Mouse (Mus musculus) stomach, embryonic 14.5 days (tissue): ENCODE measurements around the gene Prpf40b. TPM values are rescaled to one million over a fixed set of nuclear protein-coding genes. Genes with fewer than 3 reads are reported as not detected.

Experiments
- ATAC-seq: fragments of 200-750 bp; cut with Nextera tagmentation; 2 replicates; pipeline ENCODE4 v1.8.0; 2017; ENCODE audit warnings: low read depth, moderate TSS enrichment; ENCODE audit not compliant: insufficient number of reproducible peaks, insufficient read depth, low FRiP score
- H3K27ac ChIP-seq: fragments of 300-500 bp; sonication (generic); 2 replicates; pipeline ENCODE4 v1.5.1; 2014; ENCODE audit warnings: mild to moderate bottlenecking, low read length, moderate library complexity, mixed read lengths
- H3K27me3 ChIP-seq: fragments of 300-500 bp; sonication (generic); 2 replicates; pipeline ENCODE4 v1.6.1; 2014; ENCODE audit warnings: low read length, control low read depth, mixed read lengths; ENCODE audit not compliant: control insufficient read depth, insufficient read depth
- H3K36me3 ChIP-seq: fragments of 300-500 bp; sonication (generic); 2 replicates; pipeline ENCODE4 v1.6.1; 2014; ENCODE audit warnings: mild to moderate bottlenecking, control low read depth, low read length, moderate library complexity, mixed read lengths; ENCODE audit not compliant: control insufficient read depth, insufficient read depth
- H3K4me1 ChIP-seq: fragments of 300-500 bp; sonication (generic); 2 replicates; pipeline ENCODE4 v1.6.1; 2014; ENCODE audit warnings: low read length, control low read depth, mixed read lengths; ENCODE audit not compliant: control insufficient read depth, insufficient read depth
- H3K4me2 ChIP-seq: fragments of 300-500 bp; sonication (generic); replicated peaks from 2 replicates; pipeline ENCODE4 v1.6.1; 2014; ENCODE audit warnings: low read depth, low read length, control low read depth
- H3K4me3 ChIP-seq: fragments of 300-500 bp; sonication (generic); 2 replicates; pipeline ENCODE4 v1.5.1; 2014; ENCODE audit warnings: low read depth, low read length, control low read depth
- H3K9ac ChIP-seq: fragments of 300-500 bp; sonication (generic); replicated peaks from 2 replicates; pipeline ENCODE4 v1.6.1; 2014; ENCODE audit warnings: low read depth, mild to moderate bottlenecking, control low read depth, low read length, moderate library complexity, mixed read lengths
- H3K9me3 ChIP-seq: fragments of 300-500 bp; sonication (generic); 2 replicates; pipeline ENCODE4 v1.6.1; 2016; ENCODE audit warnings: low read depth, low read length, control low read depth; ENCODE audit not compliant: control insufficient read depth
- WGBS: fragments of 180-500 bp; shearing (Covaris S2); extraction: QIAGEN DNeasy Blood & Tissue Kit; methylation state at CpG from one replicate; pipeline ENCODE4 v1.1.7; 2014; 5-methylcytosine and 5-hydroxymethylcytosine counted together
- polyA plus RNA-seq: library from polyadenylated mRNA; unstranded; fragments of >200 nt; fragmentation: Nextera tagmentation; extraction: Ambion mirVana; gene quantifications from 2 replicates; pipeline ENCODE4 v1.2.1, GENCODE M21; 2014

The Prpf40b gene
- polyA plus RNA-seq, 1 experiment from 2014 or later = 57.5 TPM

- H3K9me3 ChIP-seq = no peaks in the 10 kb centered on the region
- 70% methylated on average over 8 of the region's 8 CpGs for WGBS
- no peak overlapping the region for H3K4me3 ChIP-seq
- H3K36me3 ChIP-seq = no peaks in the 10 kb centered on the region
- H3K4me2 ChIP-seq = no peak overlapping the region
- no peaks in the 10 kb centered on the region for H3K27me3 ChIP-seq
- H3K4me1 ChIP-seq = no peaks in the 10 kb centered on the region
- H3K9ac ChIP-seq = no peak overlapping the region
- H3K27ac ChIP-seq = no peak overlapping the region
- no peak for ATAC-seq
Observed at GRCm38 (mm10) chr15:99276095-99276494, 18.8 kb upstream of the Prpf40b start.

GRCm38 (mm10) chr15:99278271-99278670, 16.6 kb upstream of the Prpf40b start:
- 85% methylated on average over 7 of the region's 7 CpGs for WGBS
- H3K4me3 ChIP-seq = no peak overlapping the region
- no peaks in the 10 kb centered on the region for H3K4me1 ChIP-seq
- ATAC-seq = no peak
- no peaks in the 10 kb centered on the region for H3K9me3 ChIP-seq
- H3K4me2 ChIP-seq = no peak overlapping the region
- no peak overlapping the region for H3K9ac ChIP-seq
- no peak overlapping the region for H3K27ac ChIP-seq
- H3K27me3 ChIP-seq = no peaks in the 10 kb centered on the region
- no peaks in the 10 kb centered on the region for H3K36me3 ChIP-seq

- 67% methylated on average over 10 of the region's 10 CpGs for WGBS
Observed at GRCm38 (mm10) chr15:99283456-99283855, 11.4 kb upstream of the Prpf40b start.

GRCm38 (mm10) chr15:99284527-99285188, 10.2 kb upstream of the Prpf40b start:
- 25% methylated on average over 14 of the region's 14 CpGs for WGBS
- Histone ChIP-seq H3K27ac (no peak overlapping the region), H3K4me2 (no peak overlapping the region), H3K9me3 (no peaks in the 10 kb centered on the region), H3K9ac (no peak overlapping the region), H3K4me3 (no peak overlapping the region), H3K4me1 (no peaks in the 10 kb centered on the region), H3K27me3 (no peaks in the 10 kb centered on the region), H3K36me3 (no peaks in the 10 kb centered on the region)
- ATAC-seq = peak; percentile 88

More at GRCm38 (mm10) chr15:99283456-99283855, 11.4 kb upstream of the Prpf40b start:
- Histone ChIP-seq H3K36me3 (no peaks in the 10 kb centered on the region), H3K4me3 (no peak overlapping the region), H3K27me3 (no peaks in the 10 kb centered on the region), H3K9ac (no peak overlapping the region), H3K9me3 (no peaks in the 10 kb centered on the region), H3K4me1 (no peaks in the 10 kb centered on the region), H3K4me2 (no peak overlapping the region), H3K27ac (no peak overlapping the region)
- ATAC-seq = no peak

GRCm38 (mm10) chr15:99285189-99285535, 9.7 kb upstream of the Prpf40b start:
- ATAC-seq = no peak
- H3K4me1 ChIP-seq = no peaks in the 10 kb centered on the region
- H3K4me3 ChIP-seq = no peak overlapping the region
- WGBS = 48% methylated on average over 8 of the region's 8 CpGs
- no peak overlapping the region for H3K27ac ChIP-seq
- no peaks in the 10 kb centered on the region for H3K27me3 ChIP-seq
- H3K9ac ChIP-seq = no peak overlapping the region
- no peaks in the 10 kb centered on the region for H3K9me3 ChIP-seq
- H3K36me3 ChIP-seq = no peaks in the 10 kb centered on the region
- no peak overlapping the region for H3K4me2 ChIP-seq

GRCm38 (mm10) chr15:99290586-99290985, 4.3 kb upstream of the Prpf40b start:
- 83% methylated on average over 11 of the region's 11 CpGs for WGBS
- Histone ChIP-seq H3K4me2 (no peak overlapping the region), H3K36me3 (no peaks in the 10 kb centered on the region), H3K9ac (no peak overlapping the region), H3K9me3 (no peaks in the 10 kb centered on the region), H3K27me3 (no peaks in the 10 kb centered on the region), H3K27ac (no peak overlapping the region), H3K4me3 (no peak overlapping the region), H3K4me1 (no peaks in the 10 kb centered on the region)
- no peak for ATAC-seq

- Histone ChIP-seq H3K27me3 (no peaks in the 10 kb centered on the region), H3K4me1 (no peaks in the 10 kb centered on the region), H3K4me2 (peak overlapping the region; percentile 68), H3K4me3 (peak overlapping the region; percentile 66), H3K9me3 (no peaks in the 10 kb centered on the region), H3K9ac (peak overlapping the region; percentile 53), H3K36me3 (no peaks in the 10 kb centered on the region), H3K27ac (peak overlapping the region; percentile 92; the same call in 1 of the 2 replicates)
- WGBS = 21% methylated on average over 16 of the region's 16 CpGs
- ATAC-seq = no peak
Observed at GRCm38 (mm10) chr15:99294287-99294686, 600 bp upstream of the Prpf40b start.

- 2% methylated on average over 17 of the region's 17 CpGs for WGBS
- peak within 1 kb of the TSS; percentile 53 for H3K9ac ChIP-seq
- no peaks in the 10 kb centered on the region for H3K9me3 ChIP-seq
- H3K27me3 ChIP-seq = no peaks in the 10 kb centered on the region
- H3K4me3 ChIP-seq = peak within 1 kb of the TSS; percentile 66
- H3K27ac ChIP-seq = peak within 1 kb of the TSS; percentile 92
- no peaks in the 10 kb centered on the region for H3K4me1 ChIP-seq
- peak; percentile 50; the same call in 1 of the 2 replicates for ATAC-seq
- H3K4me2 ChIP-seq = peak within 1 kb of the TSS; percentile 68
- H3K36me3 ChIP-seq = no peaks in the 10 kb centered on the region
Observed at GRCm38 (mm10) chr15:99295484-99295981, 646 bp downstream of the Prpf40b start, which contains the start of gene Fam186b. TSS of gene Fam186b (minus strand) at chr15:99295888.

GRCm38 (mm10) chr15:99296213-99296612, 1.3 kb downstream of the Prpf40b start:
- Histone ChIP-seq H3K4me1 (no peaks in the 10 kb centered on the region), H3K27ac (no peak overlapping the region), H3K9ac (no peak overlapping the region), H3K9me3 (no peaks in the 10 kb centered on the region), H3K4me3 (peak overlapping the region; percentile 66), H3K27me3 (no peaks in the 10 kb centered on the region), H3K36me3 (no peaks in the 10 kb centered on the region), H3K4me2 (peak overlapping the region; percentile 68)
- 43% methylated on average over 5 of the region's 5 CpGs for WGBS
- no peak for ATAC-seq
